Mouse (Mus musculus) lung, adult 2 months (tissue): ENCODE results near the gene Carf.

ENCODE experiments used
- CTCF ChIP-seq: fragments of 200-500 bp; IDR thresholded peaks from 2 replicates; pipeline ENCODE4 v1.5.1; 2011; ENCODE audit warnings: mild to moderate bottlenecking, low read length, control low read depth; ENCODE audit not compliant: insufficient read depth
- POLR2A ChIP-seq: fragments of 200-500 bp; IDR thresholded peaks from 2 replicates; pipeline ENCODE4 v1.6.1; 2011; ENCODE audit warnings: low read depth, mild to moderate bottlenecking, control low read depth, low read length, borderline replicate concordance; ENCODE audit errors: extremely low read depth

DNA sequence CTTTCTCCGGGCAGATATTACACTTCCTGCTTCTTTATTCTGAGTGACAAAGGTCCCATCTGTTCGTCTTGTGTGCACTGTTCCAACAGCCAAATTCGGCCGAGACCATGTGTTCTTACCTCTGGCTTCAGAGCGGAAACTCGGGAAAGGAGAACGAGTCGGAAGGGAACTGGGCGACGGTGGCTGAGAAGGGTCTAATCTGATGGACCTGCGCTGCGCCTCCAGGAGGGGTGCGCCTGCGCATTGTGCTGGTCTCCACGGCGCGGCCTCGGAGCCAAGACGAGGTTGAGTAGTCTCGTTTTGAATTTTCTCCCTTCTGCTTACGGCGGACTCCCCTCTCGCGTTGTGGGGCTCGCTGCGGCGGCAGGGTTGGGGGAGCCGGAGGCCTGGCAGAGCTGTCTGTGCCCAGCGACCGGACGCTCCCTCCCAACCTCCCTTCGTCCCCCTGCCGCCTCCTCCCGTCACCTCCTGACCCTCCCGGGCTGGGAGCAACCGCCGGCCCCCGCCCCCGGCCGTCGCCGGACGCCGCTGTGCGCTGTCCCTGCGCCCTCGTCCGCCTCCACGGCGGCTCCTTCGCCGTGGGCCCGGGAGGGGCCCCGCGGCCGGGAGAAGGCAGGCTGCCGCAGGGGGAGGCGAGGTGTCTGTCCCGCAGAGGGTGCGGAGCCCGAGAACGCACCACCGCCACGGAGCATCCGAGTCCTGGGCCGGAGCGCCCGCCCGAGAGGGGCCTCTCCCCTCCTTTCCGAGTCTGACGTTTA lies at the start of gene Carf, which contains the start of gene Wdr12:
- TF ChIP-seq CTCF (no peak), POLR2A (peak; percentile 84; the same call in 1 of the 2 replicates)
